12 mouse cellular contexts compared by ENCODE assay signal in the genomic region with DNA sequence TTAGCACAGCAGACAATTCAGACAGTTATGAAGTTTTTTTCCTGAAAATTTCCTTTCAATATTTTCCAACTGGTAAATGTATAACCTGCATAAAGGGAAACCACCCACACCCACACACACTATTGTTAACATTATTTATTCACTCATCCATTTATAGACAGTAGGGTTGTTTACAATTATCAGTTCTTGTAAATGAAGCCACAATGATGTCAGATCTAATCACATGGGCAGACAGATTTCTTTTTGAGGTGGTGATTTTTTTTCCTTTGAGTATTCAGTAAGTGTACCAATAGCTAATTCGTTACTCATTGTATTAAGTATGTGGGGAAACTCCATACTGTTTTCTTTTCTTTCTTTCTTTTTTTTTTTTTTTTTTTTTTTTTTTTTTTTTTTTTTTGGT.
"Had no signal": no experiment of that assay in that cellular context is flagged by ENCODE, and none has a peak within 500 bp of the region (broad histone marks: within the 10 kb centered on the region; RNA-seq: fewer than 3 reads in every experiment).

No protein-coding gene starts in this region.

- DNase-seq: retina, postnatal 1 day; right cerebral cortex, adult 18-20 months; right cerebral cortex, postnatal 14 days; right cerebral cortex, postnatal 25 days; right cerebral cortex, postnatal 4 days; spleen, adult 18-20 months; thymus, adult 18-20 months; thymus, adult 2 months; thymus, postnatal 14 days; thymus, postnatal 25 days; thymus, postnatal 36 days; thymus, postnatal 4 days had no signal
